Mouse (Mus musculus) kidney, adult 2 months (tissue): ENCODE measurements at regions not wholly inside any gene's neighbourhood (a gene's known extent, or its start where the extent isn't known, plus 50 kb on each side); places are given as distances from the start of the nearest gene placed in this dataset.

Experiments
- CTCF ChIP-seq: fragments of 200-500 bp; conservative IDR thresholded peaks from 2 replicates; pipeline ENCODE4 v1.5.1; 2011; ENCODE audit warnings: low read depth, mild to moderate bottlenecking, control low read depth, low read length, moderate library complexity, mixed read lengths; ENCODE audit not compliant: insufficient read depth, insufficient read length
- POLR2A ChIP-seq: fragments of 200-500 bp; IDR thresholded peaks from one replicate; pipeline ENCODE4 v1.6.1; 2011; ENCODE audit warnings: low read depth, low read length, control low read depth

GRCm38 (mm10) chr13:114535721-114536120 lies 77.0 kb upstream of the Fst start:
- TF ChIP-seq CTCF (no peak), POLR2A (no peak)
